Mouse (Mus musculus): ENCODE data around the gene Pigv. TPM values are rescaled to one million over a fixed set of nuclear protein-coding genes. Genes with fewer than 3 reads are reported as not detected.

Gene Pigv
- total and polyA plus RNA-seq, 3 experiments = 2.9 to 5.0 (median 3.7) TPM

- TF ChIP-seq BHLHE40 (IDR thresholded peaks at IDR 0.05; ENCODE audit: low read depth, low read length) = no peak
- TF ChIP-seq CTCF (conservative IDR thresholded peaks at IDR 0.05 in 1 of 2, IDR thresholded peaks at IDR 0.05 in 1 of 2; ENCODE audit: low read depth in 2 of 2, low read length in 2 of 2) = peak in 1 of 2 experiments; percentile 11; a peak in 2 of 4 replicates
- H3K4me3 ChIP-seq (replicated peaks in 1 of 3; ENCODE audit: low read depth in 2 of 3, low read length in 2 of 3, poor library complexity in 1 of 3) = no peak overlapping the region
- H3K79me2 ChIP-seq (replicated peaks; ENCODE audit: control insufficient read depth, extremely low read depth, insufficient read depth, poor library complexity, severe bottlenecking) = no peaks in the 10 kb centered on the region
- DNase-seq (ENCODE audit: extremely low read depth) = no peak
- dilution Hi-C loops (cut with MboI; ENCODE audit: extremely low pct_ligation_motif_present, extremely low pct_unique_long_range_greater_than_20kb, low sequenced_read_pairs) (no loop called here), in situ Hi-C loops (cut with MboI; ENCODE audit: low pct_ligation_motif_present, low pct_unique_long_range_greater_than_20kb, low sequenced_read_pairs) (no loop called here)
- H3K9me3 ChIP-seq (replicated peaks; ENCODE audit: low read length) = peaks cover 19% of the 10 kb centered on the region
- no peak overlapping the region for H3K27ac ChIP-seq (ENCODE audit: insufficient read depth, low read depth)
- no peak overlapping the region for H3K4me2 ChIP-seq (ENCODE audit: insufficient read depth, low read depth, poor library complexity, severe bottlenecking)
- H3K36me3 ChIP-seq (replicated peaks in 1 of 2; ENCODE audit: control insufficient read depth in 1 of 2, insufficient read depth in 1 of 2, low read length in 1 of 2) = peaks cover 35 to 91% of the 10 kb centered on the region in 2 experiments
- peaks cover 27 to 57% of the 10 kb centered on the region in 2 experiments for H3K4me1 ChIP-seq (ENCODE audit: control insufficient read depth in 1 of 2, insufficient read depth in 2 of 2)
- no peak overlapping the region for H3K9ac ChIP-seq (ENCODE audit: insufficient read depth, low read depth)
- H3K27me3 ChIP-seq (replicated peaks) = no peaks in the 10 kb centered on the region
These were observed 60.0 kb downstream of the Pigv start for GRCm38 (mm10) chr4:133612416-133612815.

DNA sequence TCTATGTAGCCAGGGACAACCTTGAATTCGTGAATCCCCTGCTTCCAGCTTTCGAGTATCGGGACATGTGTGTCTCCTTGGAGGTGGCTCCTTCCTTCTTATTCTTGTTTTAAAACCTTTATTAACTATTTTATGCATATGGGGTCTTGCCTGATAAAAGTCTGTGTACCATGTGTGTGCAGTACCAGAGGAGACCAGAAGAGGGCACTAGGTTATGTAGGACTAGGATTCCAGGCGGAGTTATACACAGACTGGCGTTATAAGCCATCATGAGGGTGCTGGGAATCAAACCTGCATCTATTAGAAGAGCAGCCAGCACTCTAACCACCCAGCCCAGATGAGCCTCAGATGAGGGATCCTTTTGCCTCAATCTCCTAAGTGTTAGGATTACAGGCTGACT is 60.6 kb downstream of the Pigv start:
- dilution Hi-C loops (cut with MboI; ENCODE audit: extremely low pct_ligation_motif_present, extremely low pct_unique_long_range_greater_than_20kb, low sequenced_read_pairs) = no loop called here
- Histone ChIP-seq H3K36me3 (replicated peaks in 1 of 2; ENCODE audit: control insufficient read depth in 1 of 2, insufficient read depth in 1 of 2, low read length in 1 of 2) (peaks cover 38 to 92% of the 10 kb centered on the region in 2 experiments), H3K9me3 (replicated peaks; ENCODE audit: low read length) (peaks cover 19% of the 10 kb centered on the region), H3K4me2 (ENCODE audit: insufficient read depth, low read depth, poor library complexity, severe bottlenecking) (no peak overlapping the region), H3K27ac (ENCODE audit: insufficient read depth, low read depth) (no peak overlapping the region), H3K4me3 (replicated peaks in 1 of 3; ENCODE audit: low read depth in 2 of 3, low read length in 2 of 3, poor library complexity in 1 of 3) (no peak overlapping the region), H3K4me1 (ENCODE audit: control insufficient read depth in 1 of 2, insufficient read depth in 2 of 2) (peaks cover 27 to 59% of the 10 kb centered on the region in 2 experiments), H3K9ac (ENCODE audit: insufficient read depth, low read depth) (no peak overlapping the region), H3K27me3 (replicated peaks) (no peaks in the 10 kb centered on the region), H3K79me2 (replicated peaks; ENCODE audit: control insufficient read depth, extremely low read depth, insufficient read depth, poor library complexity, severe bottlenecking) (no peaks in the 10 kb centered on the region)
- in situ Hi-C loops (cut with MboI; ENCODE audit: low pct_ligation_motif_present, low pct_unique_long_range_greater_than_20kb, low sequenced_read_pairs) = no loop called here
- TF ChIP-seq IRF4 (IDR thresholded peaks at IDR 0.05; ENCODE audit: low read depth, low read length) (no peak), CTCF (conservative IDR thresholded peaks at IDR 0.05 in 1 of 2, IDR thresholded peaks at IDR 0.05 in 1 of 2; ENCODE audit: low read depth in 2 of 2, low read length in 2 of 2) (peak; percentile 7 to 34; a peak in 2 of 4 replicates), RAD21 (IDR thresholded peaks at IDR 0.05; ENCODE audit: low read depth, low read length) (no peak), SMC3 (IDR thresholded peaks at IDR 0.05; ENCODE audit: low read depth, low read length) (0 out of 2 replicates have a peak, but pooled peaks have one; percentile 6), KAT2A (IDR thresholded peaks at IDR 0.05; ENCODE audit: insufficient replicate concordance, low read length) (no peak)
- no peak for DNase-seq (ENCODE audit: extremely low read depth)

Other genes starting within 250 kb of the Pigv start
- gene Tent5b, start 192.5 kb downstream of the Pigv start, total RNA-seq (2012; rRNA removed) = 0.13 TPM in 1 of 2 replicates, not detected in the other
- gene Tent5b, start 192.5 kb downstream of the Pigv start, total RNA-seq (2014; rRNA removed) = not detected in 2 replicates
- not detected in 2 replicates for gene Tent5b, start 192.5 kb downstream of the Pigv start, polyA plus RNA-seq (2012; ENCODE audit: insufficient read length, low read depth)
- gene Trnp1, start 174.1 kb downstream of the Pigv start, total RNA-seq (2012; rRNA removed) = not detected in 2 replicates
- not detected in 2 replicates for gene Trnp1, start 174.1 kb downstream of the Pigv start, total RNA-seq (2014; rRNA removed)
- not detected in 2 replicates for gene Trnp1, start 174.1 kb downstream of the Pigv start, polyA plus RNA-seq (2012; ENCODE audit: insufficient read length, low read depth)
- not detected in 2 replicates for gene Kdf1, start 153.7 kb downstream of the Pigv start, total RNA-seq (2012; rRNA removed)
- not detected in 2 replicates for gene Kdf1, start 153.7 kb downstream of the Pigv start, total RNA-seq (2014; rRNA removed)
- not detected in 2 replicates for gene Kdf1, start 153.7 kb downstream of the Pigv start, polyA plus RNA-seq (2012; ENCODE audit: insufficient read length, low read depth)
- 408 and 453 TPM in 2 replicates for gene Nudc, start 126.7 kb downstream of the Pigv start, total RNA-seq (2012; rRNA removed)
- gene Nudc, start 126.7 kb downstream of the Pigv start, total RNA-seq (2014; rRNA removed) = 199 and 206 TPM in 2 replicates
- gene Nudc, start 126.7 kb downstream of the Pigv start, polyA plus RNA-seq (2012; ENCODE audit: insufficient read length, low read depth) = 718 and 764 TPM in 2 replicates
- gene Nr0b2, start 119.3 kb downstream of the Pigv start, total RNA-seq (2012; rRNA removed) = not detected in 2 replicates
- gene Nr0b2, start 119.3 kb downstream of the Pigv start, total RNA-seq (2014; rRNA removed) = not detected in 2 replicates
- not detected in 2 replicates for gene Nr0b2, start 119.3 kb downstream of the Pigv start, polyA plus RNA-seq (2012; ENCODE audit: insufficient read length, low read depth)
- 10.8 and 15.7 TPM in 2 replicates for gene Gpatch3, start 97.9 kb downstream of the Pigv start, total RNA-seq (2012; rRNA removed)
- 7.2 and 9.7 TPM in 2 replicates for gene Gpatch3, start 97.9 kb downstream of the Pigv start, total RNA-seq (2014; rRNA removed)
- gene Gpatch3, start 97.9 kb downstream of the Pigv start, polyA plus RNA-seq (2012; ENCODE audit: insufficient read length, low read depth) = 20.9 and 26.1 TPM in 2 replicates
- 36.2 and 37.4 TPM in 2 replicates for gene Gpn2, start 88.3 kb downstream of the Pigv start, total RNA-seq (2012; rRNA removed)
- gene Gpn2, start 88.3 kb downstream of the Pigv start, total RNA-seq (2014; rRNA removed) = 30.0 and 35.9 TPM in 2 replicates
- gene Gpn2, start 88.3 kb downstream of the Pigv start, polyA plus RNA-seq (2012; ENCODE audit: insufficient read length, low read depth) = 34.1 and 36.8 TPM in 2 replicates
- gene Sfn, start 70.5 kb downstream of the Pigv start, total RNA-seq (2012; rRNA removed) = 0.97 and 1.0 TPM in 2 replicates
- gene Sfn, start 70.5 kb downstream of the Pigv start, total RNA-seq (2014; rRNA removed) = 0.61 and 1.1 TPM in 2 replicates
- gene Sfn, start 70.5 kb downstream of the Pigv start, polyA plus RNA-seq (2012; ENCODE audit: insufficient read length, low read depth) = 2.0 and 2.8 TPM in 2 replicates
- gene Zdhhc18, start 22.5 kb downstream of the Pigv start, total RNA-seq (2012; rRNA removed) = 20.1 and 24.3 TPM in 2 replicates
- gene Zdhhc18, start 22.5 kb downstream of the Pigv start, total RNA-seq (2014; rRNA removed) = 13.7 and 15.9 TPM in 2 replicates
- 31.0 and 31.8 TPM in 2 replicates for gene Zdhhc18, start 22.5 kb downstream of the Pigv start, polyA plus RNA-seq (2012; ENCODE audit: insufficient read length, low read depth)
- gene Arid1a, start 84.1 kb upstream of the Pigv start, total RNA-seq (2012; rRNA removed) = 17.9 and 19.1 TPM in 2 replicates
- 4.7 and 6.4 TPM in 2 replicates for gene Arid1a, start 84.1 kb upstream of the Pigv start, total RNA-seq (2014; rRNA removed)
- gene Arid1a, start 84.1 kb upstream of the Pigv start, polyA plus RNA-seq (2012; ENCODE audit: insufficient read length, low read depth) = 36.3 and 47.1 TPM in 2 replicates
- gene Rps6ka1, start 215.2 kb upstream of the Pigv start, total RNA-seq (2012; rRNA removed) = 118 and 130 TPM in 2 replicates
- gene Rps6ka1, start 215.2 kb upstream of the Pigv start, total RNA-seq (2014; rRNA removed) = 70.4 and 72.5 TPM in 2 replicates
- gene Rps6ka1, start 215.2 kb upstream of the Pigv start, polyA plus RNA-seq (2012; ENCODE audit: insufficient read length, low read depth) = 113 and 123 TPM in 2 replicates

Data from CH12.LX (cell line).